Mouse (Mus musculus) urinary bladder, postnatal 10 days (tissue): ENCODE results near the gene Gm20661.

Experiments
- DNase-seq: peaks from one replicate; pipeline ENCODE4 v3.0.0; 2022; ENCODE audit warnings: low spot score

Gm20661 gene

GRCm38 (mm10) chr9:107968531-107968930 lies 14.3 kb upstream of the Gm20661 start:
- no peak for DNase-seq

GRCm38 (mm10) chr9:107970311-107970710 lies 12.5 kb upstream of the Gm20661 start:
- no peak for DNase-seq

- DNase-seq, result no peak
Measured at GRCm38 (mm10) chr9:107971690-107972541, 10.9 kb upstream of the Gm20661 start.

- DNase-seq, result no peak
Measured at GRCm38 (mm10) chr9:107974491-107975171, 8.2 kb upstream of the Gm20661 start.

- no peak for DNase-seq
Measured at GRCm38 (mm10) chr9:107975399-107976386, 7.2 kb upstream of the Gm20661 start, which contains the start of gene Uba7. TSS of gene Uba7 (plus strand) at chr9:107975505.

- DNase-seq, result no peak
Measured at GRCm38 (mm10) chr9:107978815-107979214, 4.0 kb upstream of the Gm20661 start.

- no peak for DNase-seq
Measured at GRCm38 (mm10) chr9:107981684-107982605, 913 bp upstream of the Gm20661 start.

- no peak for DNase-seq
Measured at GRCm38 (mm10) chr9:107983421-107983890, 598 bp downstream of the Gm20661 start.

- DNase-seq, result no peak
Measured at GRCm38 (mm10) chr9:107984052-107984753, 1.3 kb downstream of the Gm20661 start.

GRCm38 (mm10) chr9:107984754-107985055 lies 1.8 kb downstream of the Gm20661 start:
- DNase-seq, result no peak

GRCm38 (mm10) chr9:107985131-107986119 lies 2.6 kb downstream of the Gm20661 start, which contains the start of gene Inka1:
TSS of gene Inka1 (minus strand) at chr9:107985879.
- DNase-seq, result peak; percentile 42

GRCm38 (mm10) chr9:107986376-107986775 lies 3.5 kb downstream of the Gm20661 start:
- no peak for DNase-seq

- no peak for DNase-seq
Measured at GRCm38 (mm10) chr9:107987950-107988349, 5.1 kb downstream of the Gm20661 start.

- DNase-seq, result no peak
Measured at GRCm38 (mm10) chr9:107992197-107992596, 9.3 kb downstream of the Gm20661 start, which contains the start of gene Cdhr4. TSS of gene Cdhr4 (plus strand) at chr9:107992497.

GRCm38 (mm10) chr9:107993013-107993412 lies 10.2 kb downstream of the Gm20661 start:
- no peak for DNase-seq

- no peak for DNase-seq
Measured at GRCm38 (mm10) chr9:107994464-107994863, 11.6 kb downstream of the Gm20661 start.

- no peak for DNase-seq
Measured at GRCm38 (mm10) chr9:107995513-107995912, 12.7 kb downstream of the Gm20661 start.

- no peak for DNase-seq
Measured at GRCm38 (mm10) chr9:107996049-107996448, 13.2 kb downstream of the Gm20661 start, which contains the start of gene Gm20662. TSS of gene Gm20662 (plus strand) at chr9:107996349.
